Mouse (Mus musculus): ENCODE results near the gene Wdr63. TPM values are rescaled to one million over a fixed set of nuclear protein-coding genes. Genes with fewer than 3 reads are reported as not detected.

Gene Wdr63
- polyA plus RNA-seq, 1 experiment = 2.1 TPM

GRCm38 (mm10) chr3:146029234-146029633 lies 78.7 kb downstream of the Wdr63 start:
- TF ChIP-seq POLR2A (IDR thresholded peaks at IDR 0.05; ENCODE audit: borderline replicate concordance, extremely low read depth, insufficient read depth, insufficient read length, poor library complexity, severe bottlenecking) = no peak
- no peak for TF ChIP-seq CTCF (IDR thresholded peaks at IDR 0.05; ENCODE audit: borderline replicate concordance, extremely low read depth, insufficient read depth, insufficient read length)
- DNase-seq (ENCODE audit: low read depth) = no peak

DNA sequence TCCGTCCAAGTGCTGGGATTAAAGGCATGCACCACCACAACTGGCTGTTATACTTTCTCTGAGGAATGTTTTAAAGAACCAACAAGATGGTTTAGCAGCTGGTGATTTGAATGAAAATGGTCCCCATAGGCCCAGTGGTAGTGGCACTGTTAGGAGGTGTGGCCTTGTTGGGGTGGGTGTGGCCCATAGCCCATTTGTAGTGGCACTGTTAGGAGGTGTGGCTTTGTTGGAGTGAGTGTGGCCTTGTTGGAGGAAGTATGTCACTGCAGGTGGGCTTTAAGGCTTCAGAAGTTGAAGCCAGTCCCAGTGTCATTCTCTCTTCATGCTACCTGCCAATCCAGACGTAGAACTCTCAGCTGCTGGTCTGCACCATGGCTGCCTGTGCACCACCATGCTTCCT lies 79.5 kb downstream of the Wdr63 start:
- no peak for DNase-seq (ENCODE audit: low read depth)
- TF ChIP-seq POLR2A (IDR thresholded peaks at IDR 0.05; ENCODE audit: borderline replicate concordance, extremely low read depth, insufficient read depth, insufficient read length, poor library complexity, severe bottlenecking) (no peak), CTCF (IDR thresholded peaks at IDR 0.05; ENCODE audit: borderline replicate concordance, extremely low read depth, insufficient read depth, insufficient read length) (no peak)

DNA sequence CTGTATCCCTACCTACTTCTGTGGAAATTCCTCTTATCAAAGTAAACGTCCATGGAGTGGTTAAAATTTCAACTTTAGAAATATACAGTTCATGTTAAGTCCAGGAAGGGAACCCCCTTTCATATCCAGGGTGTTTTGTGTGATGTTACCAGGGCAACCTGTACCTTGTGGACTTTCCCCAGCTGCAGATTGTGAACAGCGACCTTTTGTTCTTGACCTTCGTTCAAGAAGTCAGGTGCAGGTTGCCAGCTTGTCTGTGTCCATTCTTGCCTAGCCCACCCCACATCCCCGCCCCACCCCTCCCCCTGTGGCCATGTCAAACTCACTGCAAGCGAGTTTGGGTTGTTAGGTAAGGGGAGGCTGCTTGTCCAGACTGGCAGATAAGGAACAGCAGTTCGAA lies 80.8 kb downstream of the Wdr63 start:
- TF ChIP-seq POLR2A (IDR thresholded peaks at IDR 0.05; ENCODE audit: borderline replicate concordance, extremely low read depth, insufficient read depth, insufficient read length, poor library complexity, severe bottlenecking) (no peak), CTCF (IDR thresholded peaks at IDR 0.05; ENCODE audit: borderline replicate concordance, extremely low read depth, insufficient read depth, insufficient read length) (no peak)
- DNase-seq (ENCODE audit: low read depth) = no peak

DNA sequence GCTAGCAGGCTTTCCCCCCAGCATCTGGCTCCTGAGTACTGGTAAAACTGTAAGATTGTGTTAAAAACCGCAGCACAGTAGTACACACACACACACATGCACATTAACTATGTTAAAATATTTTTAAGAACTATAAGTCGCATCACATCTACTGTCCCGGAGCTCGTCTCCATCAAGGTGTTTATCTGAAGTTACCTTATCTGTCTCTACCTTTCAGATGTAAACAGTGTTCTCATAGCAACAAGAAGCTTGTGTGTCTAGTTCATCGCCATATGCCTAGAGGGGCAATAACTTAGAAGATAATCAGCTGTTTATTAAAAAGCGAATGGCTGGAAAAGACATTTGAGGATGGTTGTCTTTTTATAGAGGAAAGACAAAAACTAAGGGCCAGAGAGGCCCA lies 82.4 kb downstream of the Wdr63 start:
- TF ChIP-seq CTCF (IDR thresholded peaks at IDR 0.05; ENCODE audit: borderline replicate concordance, extremely low read depth, insufficient read depth, insufficient read length) (no peak), POLR2A (IDR thresholded peaks at IDR 0.05; ENCODE audit: borderline replicate concordance, extremely low read depth, insufficient read depth, insufficient read length, poor library complexity, severe bottlenecking) (no peak)
- no peak for DNase-seq (ENCODE audit: low read depth)

GRCm38 (mm10) chr3:146024746-146025145 lies 83.2 kb downstream of the Wdr63 start:
- no peak for DNase-seq (ENCODE audit: low read depth)
- TF ChIP-seq POLR2A (IDR thresholded peaks at IDR 0.05; ENCODE audit: borderline replicate concordance, extremely low read depth, insufficient read depth, insufficient read length, poor library complexity, severe bottlenecking) (no peak), CTCF (IDR thresholded peaks at IDR 0.05; ENCODE audit: borderline replicate concordance, extremely low read depth, insufficient read depth, insufficient read length) (no peak)

DNA sequence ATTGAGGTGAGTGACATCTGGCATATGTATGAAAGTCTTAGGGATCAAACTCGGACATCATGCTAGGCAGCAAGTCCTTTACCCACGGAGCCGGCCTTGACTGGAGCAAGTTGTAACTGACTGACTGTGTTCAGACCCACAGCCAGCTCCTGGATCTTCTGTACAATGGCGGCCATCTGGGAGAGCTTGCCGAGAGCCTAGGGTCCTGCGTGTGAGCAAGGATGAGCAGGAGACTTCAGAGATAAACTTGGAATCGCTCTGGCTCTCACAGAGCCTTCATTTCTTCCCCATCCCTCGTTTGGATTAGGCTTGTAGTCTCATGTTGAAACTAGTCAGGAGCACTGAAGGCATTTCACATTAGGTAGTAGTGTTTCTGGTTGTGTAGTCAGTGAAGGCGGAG lies 85.7 kb downstream of the Wdr63 start:
- no peak for DNase-seq (ENCODE audit: low read depth)
- TF ChIP-seq CTCF (IDR thresholded peaks at IDR 0.05; ENCODE audit: borderline replicate concordance, extremely low read depth, insufficient read depth, insufficient read length) (no peak), POLR2A (IDR thresholded peaks at IDR 0.05; ENCODE audit: borderline replicate concordance, extremely low read depth, insufficient read depth, insufficient read length, poor library complexity, severe bottlenecking) (no peak)

- no peak for DNase-seq (ENCODE audit: low read depth)
- TF ChIP-seq POLR2A (IDR thresholded peaks at IDR 0.05; ENCODE audit: borderline replicate concordance, extremely low read depth, insufficient read depth, insufficient read length, poor library complexity, severe bottlenecking) (no peak), CTCF (IDR thresholded peaks at IDR 0.05; ENCODE audit: borderline replicate concordance, extremely low read depth, insufficient read depth, insufficient read length) (no peak)
Measured at GRCm38 (mm10) chr3:146017521-146017920, 90.4 kb downstream of the Wdr63 start.

DNA sequence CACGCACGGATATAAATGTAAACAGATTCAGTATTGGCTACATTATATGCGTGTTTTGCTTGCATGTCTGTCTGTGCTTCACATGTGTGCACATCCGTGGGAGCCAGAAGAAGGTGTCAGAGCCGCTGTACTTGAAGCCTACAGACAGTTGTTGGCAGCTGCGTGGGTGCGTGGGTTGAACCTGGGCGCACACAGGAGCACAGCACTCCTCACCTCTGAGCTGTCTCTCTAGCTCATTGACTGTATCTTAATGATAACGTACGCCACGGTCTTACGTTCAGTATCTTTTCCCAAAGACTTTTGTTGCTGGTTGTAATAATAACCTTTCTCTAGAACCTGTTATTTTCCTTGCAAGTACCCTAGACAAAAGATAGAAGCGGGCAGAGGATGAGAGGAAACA lies 91.0 kb downstream of the Wdr63 start:
- no peak for DNase-seq (ENCODE audit: low read depth)
- TF ChIP-seq POLR2A (IDR thresholded peaks at IDR 0.05; ENCODE audit: borderline replicate concordance, extremely low read depth, insufficient read depth, insufficient read length, poor library complexity, severe bottlenecking) = no peak
- TF ChIP-seq CTCF (IDR thresholded peaks at IDR 0.05; ENCODE audit: borderline replicate concordance, extremely low read depth, insufficient read depth, insufficient read length) = no peak

GRCm38 (mm10) chr3:146014321-146014720 lies 93.6 kb downstream of the Wdr63 start:
- no peak for TF ChIP-seq CTCF (IDR thresholded peaks at IDR 0.05; ENCODE audit: borderline replicate concordance, extremely low read depth, insufficient read depth, insufficient read length)
- TF ChIP-seq POLR2A (IDR thresholded peaks at IDR 0.05; ENCODE audit: borderline replicate concordance, extremely low read depth, insufficient read depth, insufficient read length, poor library complexity, severe bottlenecking) = no peak
- no peak for DNase-seq (ENCODE audit: low read depth)

DNA sequence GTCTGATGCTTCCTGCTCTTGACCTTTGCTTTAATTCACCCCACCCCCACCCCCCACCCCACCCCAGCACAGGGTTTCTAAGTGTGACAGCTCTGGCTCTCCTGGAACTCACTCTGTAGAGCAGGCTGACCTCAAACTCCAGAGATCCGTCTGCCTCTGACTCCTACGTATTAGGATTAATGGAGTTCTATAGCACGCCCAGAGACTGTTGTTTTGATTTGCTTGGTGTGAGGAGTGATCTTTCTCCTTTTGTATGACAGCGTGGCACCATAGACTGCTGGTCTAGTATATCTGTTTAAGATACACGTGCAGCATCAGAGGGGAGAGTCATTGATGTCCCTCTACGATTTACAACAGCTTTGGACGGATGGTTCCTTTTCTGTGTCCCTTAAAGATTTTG lies 94.4 kb downstream of the Wdr63 start:
- TF ChIP-seq POLR2A (IDR thresholded peaks at IDR 0.05; ENCODE audit: borderline replicate concordance, extremely low read depth, insufficient read depth, insufficient read length, poor library complexity, severe bottlenecking) (no peak), CTCF (IDR thresholded peaks at IDR 0.05; ENCODE audit: borderline replicate concordance, extremely low read depth, insufficient read depth, insufficient read length) (no peak)
- no peak for DNase-seq (ENCODE audit: low read depth)

DNA sequence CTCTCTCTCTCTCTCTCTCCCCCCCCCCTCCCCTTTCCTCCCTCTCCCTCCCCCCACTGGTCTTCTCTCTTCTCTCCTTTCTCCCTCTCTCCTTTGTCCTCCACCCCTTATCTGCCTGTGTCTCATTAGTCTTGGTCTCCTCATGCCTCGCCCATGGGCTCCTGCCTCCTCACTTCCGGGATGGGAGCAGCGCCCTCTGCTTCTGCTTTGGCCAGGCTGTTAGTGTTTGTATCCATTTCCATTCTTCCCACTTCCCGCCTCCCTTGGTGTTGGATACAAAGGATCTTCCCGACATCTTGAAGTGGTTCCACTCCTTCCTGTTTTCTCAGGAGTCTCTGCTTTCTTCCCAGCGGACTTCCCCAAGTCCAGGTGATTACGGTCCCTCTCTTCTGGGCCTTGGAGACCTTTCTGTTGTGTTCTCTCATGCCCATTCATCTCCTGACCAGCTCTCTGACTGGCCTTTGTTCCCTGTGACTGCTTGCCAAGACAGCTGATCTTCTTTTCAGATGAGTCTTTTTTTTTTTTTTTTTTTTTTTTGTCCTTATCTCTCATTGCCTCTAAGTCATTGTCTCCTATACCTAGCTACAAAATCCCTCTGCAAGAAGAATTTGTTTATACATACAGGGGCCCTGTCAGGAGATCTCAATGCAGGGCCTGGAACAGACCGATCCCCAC lies 96.2 kb downstream of the Wdr63 start:
- no peak for DNase-seq (ENCODE audit: low read depth)
- TF ChIP-seq CTCF (IDR thresholded peaks at IDR 0.05; ENCODE audit: borderline replicate concordance, extremely low read depth, insufficient read depth, insufficient read length) (no peak), POLR2A (IDR thresholded peaks at IDR 0.05; ENCODE audit: borderline replicate concordance, extremely low read depth, insufficient read depth, insufficient read length, poor library complexity, severe bottlenecking) (no peak)

GRCm38 (mm10) chr3:146010751-146011150 lies 97.2 kb downstream of the Wdr63 start:
- no peak for TF ChIP-seq CTCF (IDR thresholded peaks at IDR 0.05; ENCODE audit: borderline replicate concordance, extremely low read depth, insufficient read depth, insufficient read length)
- no peak for TF ChIP-seq POLR2A (IDR thresholded peaks at IDR 0.05; ENCODE audit: borderline replicate concordance, extremely low read depth, insufficient read depth, insufficient read length, poor library complexity, severe bottlenecking)
- no peak for DNase-seq (ENCODE audit: low read depth)
